Mouse (Mus musculus) ES-E14 (cell line): ENCODE results near the gene Tmc2.

Experiments used
- MAFK ChIP-seq: IDR thresholded peaks from 2 replicates; pipeline ENCODE4 v1.6.1; 2014; ENCODE audit warnings: mild to moderate bottlenecking, low read depth, low read length, inconsistent platforms; ENCODE audit not compliant: insufficient read depth
- ZC3H11A ChIP-seq: IDR thresholded peaks from 2 replicates; pipeline ENCODE4 v1.6.1; 2012; ENCODE audit warnings: low read depth, mild to moderate bottlenecking, inconsistent platforms, low read length, borderline replicate concordance

DNA sequence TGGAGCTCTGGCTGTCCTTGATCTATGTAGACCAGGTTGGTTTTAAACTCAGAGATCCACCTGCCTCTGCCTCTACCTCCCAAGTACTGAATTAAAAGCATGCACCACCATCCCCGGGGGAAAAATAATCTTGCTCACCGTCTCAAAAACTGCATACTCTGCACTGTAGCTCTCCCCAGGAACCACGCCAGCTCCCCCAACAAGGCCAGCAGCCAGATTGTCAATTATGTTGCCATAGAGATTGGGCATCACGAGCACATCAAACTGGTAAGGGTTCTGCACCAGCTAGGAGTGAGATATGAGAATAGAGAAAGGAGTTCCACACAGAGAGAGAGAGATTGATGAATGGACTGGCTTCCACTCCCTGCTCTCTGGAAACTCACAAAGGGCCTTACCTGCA lies 85.8 kb downstream of the Tmc2 start:
- TF ChIP-seq ZC3H11A = no peak
- TF ChIP-seq MAFK = no peak
